Mouse (Mus musculus): ENCODE results near the gene Sox15.

DNA sequence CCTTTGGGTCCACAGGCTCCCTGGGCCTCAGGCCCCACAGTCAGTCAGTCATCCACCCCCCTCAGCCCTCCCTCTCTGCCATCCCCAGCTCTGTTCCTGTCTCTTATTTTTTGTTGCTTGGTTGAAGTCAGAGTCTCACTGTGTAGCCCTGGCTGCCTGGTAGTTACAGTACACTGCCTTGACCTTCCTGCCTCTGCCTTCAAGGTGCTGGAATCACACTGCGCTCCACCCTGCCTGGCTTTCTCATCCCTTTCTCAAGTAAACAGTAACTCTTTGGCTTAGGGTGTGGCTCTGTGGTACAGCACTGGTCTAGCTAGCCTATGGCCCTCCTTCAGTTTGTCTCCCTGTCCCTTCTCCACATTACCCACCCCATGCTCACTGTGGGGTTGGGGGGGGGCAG lies 34.8 kb downstream of the Sox15 start:
- TF ChIP-seq POLR2A (IDR thresholded peaks at IDR 0.05; ENCODE audit: low read depth, low read length) (no peak), CTCF (conservative IDR thresholded peaks at IDR 0.05 in 1 of 2, IDR thresholded peaks at IDR 0.05 in 1 of 2; ENCODE audit: low read depth in 2 of 2, low read length in 2 of 2) (no peak), ZC3H11A (IDR thresholded peaks at IDR 0.05; ENCODE audit: low read depth, low read length) (no peak), EP300 (IDR thresholded peaks at IDR 0.05; ENCODE audit: low read length) (no peak)
